Mouse (Mus musculus) urinary bladder, adult 18-20 months (tissue): Measurements from ENCODE around the gene Trib2.
A peak's percentile ranks its signal among the peaks of the same experiment; 100 is the strongest.

ENCODE experiments used
- DNase-seq, 2 experiments: peaks; one replicate each; pipeline ENCODE4 v3.0.0; 2022; ENCODE audit warnings: low spot score in 2 of 2, mixed read lengths in 2 of 2

Gene Trib2

GRCm38 (mm10) chr12:15814249-15815081 is 2.3 kb downstream of the Trib2 start:
- DNase-seq: peak in 1 of 2 experiments; percentile 25

- DNase-seq: no peak
These were observed 2.9 kb downstream of the Trib2 start for GRCm38 (mm10) chr12:15813819-15814165.

GRCm38 (mm10) chr12:15813133-15813818 is 3.4 kb downstream of the Trib2 start:
- no peak for DNase-seq

GRCm38 (mm10) chr12:15812139-15812962 is 4.4 kb downstream of the Trib2 start:
- no peak for DNase-seq

GRCm38 (mm10) chr12:15811682-15812081 is 5.0 kb downstream of the Trib2 start:
- no peak for DNase-seq

GRCm38 (mm10) chr12:15810926-15811325 is 5.8 kb downstream of the Trib2 start:
- DNase-seq: no peak

- no peak for DNase-seq
These were observed 7.1 kb downstream of the Trib2 start for GRCm38 (mm10) chr12:15809657-15810056.

- no peak for DNase-seq
These were observed 7.5 kb downstream of the Trib2 start for GRCm38 (mm10) chr12:15809249-15809648.

- DNase-seq: no peak
These were observed 8.4 kb downstream of the Trib2 start for GRCm38 (mm10) chr12:15808186-15808800.

- DNase-seq: peak in 1 of 2 experiments; percentile 25
These were observed 11.8 kb downstream of the Trib2 start for GRCm38 (mm10) chr12:15804931-15805331.

GRCm38 (mm10) chr12:15803936-15804438 is 12.7 kb downstream of the Trib2 start:
- DNase-seq: no peak

GRCm38 (mm10) chr12:15801571-15801930 is 15.2 kb downstream of the Trib2 start:
- no peak for DNase-seq

GRCm38 (mm10) chr12:15800914-15801570 is 15.7 kb downstream of the Trib2 start:
- DNase-seq: no peak

GRCm38 (mm10) chr12:15800196-15800913 is 16.4 kb downstream of the Trib2 start:
- DNase-seq: no peak

GRCm38 (mm10) chr12:15798019-15798418 is 18.7 kb downstream of the Trib2 start:
- no peak for DNase-seq

GRCm38 (mm10) chr12:15795886-15796285 is 20.8 kb downstream of the Trib2 start:
- DNase-seq: no peak

GRCm38 (mm10) chr12:15793336-15793735 is 23.4 kb downstream of the Trib2 start:
- no peak for DNase-seq

GRCm38 (mm10) chr12:15790181-15790580 is 26.5 kb downstream of the Trib2 start:
- DNase-seq: no peak

- no peak for DNase-seq
These were observed 39.7 kb downstream of the Trib2 start for GRCm38 (mm10) chr12:15777047-15777446.

GRCm38 (mm10) chr12:15771686-15772085 is 45.0 kb downstream of the Trib2 start:
- no peak for DNase-seq
